Mouse (Mus musculus): Measurements from ENCODE around the gene Olfr938. TPM values are rescaled to one million over a fixed set of nuclear protein-coding genes. Genes with fewer than 3 reads are reported as not detected.

Olfr938 gene
- polyA plus RNA-seq (2014; fragmentation: Nextera tagmentation; extraction: Ambion mirVana) = not detected in 2 replicates

GRCm38 (mm10) chr9:39078787-39079186, at the start of gene Olfr938:
TSS of gene Olfr938 (minus strand) at chr9:39078887.
- no peak within 1 kb of the TSS for H3K4me3 ChIP-seq (ENCODE audit: low read depth, low read length)
- 88% methylated on average over 2 of the region's 2 CpGs for WGBS
- no peaks in the 10 kb centered on the region; the same call in 1 of the 2 replicates for H3K9me3 ChIP-seq (ENCODE audit: low read depth, low read length)
- H3K9ac ChIP-seq = no peak within 1 kb of the TSS
- H3K36me3 ChIP-seq (ENCODE audit: insufficient read depth) = no peaks in the 10 kb centered on the region
- no peak for DNase-seq
- H3K27me3 ChIP-seq (ENCODE audit: insufficient read depth, low read length) = no peaks in the 10 kb centered on the region
- no peak for ATAC-seq (ENCODE audit: insufficient read depth)
- no peak within 1 kb of the TSS for H3K4me2 ChIP-seq
- no peak within 1 kb of the TSS for H3K27ac ChIP-seq (ENCODE audit: low read depth)
- no peaks in the 10 kb centered on the region for H3K4me1 ChIP-seq (ENCODE audit: insufficient read depth)
- TF ChIP-seq CTCF (IDR thresholded peaks at IDR 0.05; ENCODE audit: low read depth) = no peak

- no peak within 1 kb of the TSS for H3K9ac ChIP-seq
- no peak for TF ChIP-seq CTCF (IDR thresholded peaks at IDR 0.05; ENCODE audit: low read depth)
Observed at GRCm38 (mm10) chr9:39127831-39128230, 49.1 kb upstream of the Olfr938 start, which contains the start of gene Olfr27. TSS of gene Olfr27 (plus strand) at chr9:39128131.

DNA sequence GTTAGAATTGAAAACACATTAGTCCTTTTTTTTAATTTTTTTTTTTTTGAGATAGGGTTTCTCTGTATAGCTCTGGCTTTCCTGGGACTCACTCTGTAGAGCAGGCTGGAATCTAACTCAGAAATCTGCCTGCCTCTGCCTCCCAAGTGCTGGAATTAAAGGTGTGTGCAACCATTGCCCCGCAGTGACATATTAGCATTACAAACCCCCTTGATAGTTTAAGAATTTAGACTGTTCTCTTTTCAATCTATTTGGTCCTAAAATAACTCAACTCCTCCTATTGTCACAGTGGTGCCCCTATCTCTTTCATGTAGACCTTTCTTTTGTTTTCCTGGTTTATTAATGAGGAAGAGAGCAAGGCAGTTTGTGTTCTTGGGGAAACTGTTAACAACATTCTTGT, 48.6 kb upstream of the Olfr938 start:
- H3K27ac ChIP-seq (ENCODE audit: low read depth) = no peak overlapping the region
- DNase-seq = no peak
- no peak for ATAC-seq (ENCODE audit: insufficient read depth)
- H3K9me3 ChIP-seq (ENCODE audit: low read depth, low read length) = no peaks in the 10 kb centered on the region
- H3K4me1 ChIP-seq (ENCODE audit: insufficient read depth) = no peaks in the 10 kb centered on the region
- no peaks in the 10 kb centered on the region for H3K27me3 ChIP-seq (ENCODE audit: insufficient read depth, low read length)
- TF ChIP-seq CTCF (IDR thresholded peaks at IDR 0.05; ENCODE audit: low read depth) = no peak
- no peaks in the 10 kb centered on the region for H3K36me3 ChIP-seq (ENCODE audit: insufficient read depth)
- H3K4me3 ChIP-seq (ENCODE audit: low read depth, low read length) = no peak overlapping the region
- H3K9ac ChIP-seq = no peak overlapping the region
- WGBS = 87% methylated on average over 1 of the region's 1 CpGs
- H3K4me2 ChIP-seq = no peak overlapping the region

More at GRCm38 (mm10) chr9:39127831-39128230, 49.1 kb upstream of the Olfr938 start, which contains the start of gene Olfr27:
- Histone ChIP-seq H3K9me3 (ENCODE audit: low read depth, low read length) (no peaks in the 10 kb centered on the region), H3K27me3 (ENCODE audit: insufficient read depth, low read length) (no peaks in the 10 kb centered on the region), H3K27ac (ENCODE audit: low read depth) (no peak within 1 kb of the TSS), H3K36me3 (ENCODE audit: insufficient read depth) (no peaks in the 10 kb centered on the region), H3K4me1 (ENCODE audit: insufficient read depth) (no peaks in the 10 kb centered on the region), H3K4me3 (ENCODE audit: low read depth, low read length) (no peak within 1 kb of the TSS), H3K4me2 (no peak within 1 kb of the TSS)
- no peak for ATAC-seq (ENCODE audit: insufficient read depth)
- no peak for DNase-seq

DNA sequence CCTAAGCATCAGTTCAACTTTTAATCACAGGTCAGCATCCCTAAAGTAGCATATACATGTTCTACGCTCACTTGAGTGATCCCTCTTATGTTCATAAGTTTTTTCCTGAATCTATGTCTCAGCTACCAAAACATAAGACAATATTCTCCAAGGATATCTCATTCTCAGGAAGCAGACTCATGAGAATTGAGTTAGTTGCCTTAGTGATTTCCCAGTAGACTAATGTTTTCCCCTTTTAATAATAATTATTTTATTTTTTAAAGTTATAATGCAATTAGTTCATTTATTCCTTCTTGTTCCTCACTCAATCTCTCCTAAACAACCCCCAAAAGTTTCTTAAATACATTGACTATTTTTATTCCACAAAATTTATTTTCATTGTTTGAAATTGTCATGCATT, 13.8 kb downstream of the Olfr938 start, which contains the start of gene Olfr937:
Olfr937 (minus strand) TSS at position 101 of the 400 bp plus-strand sequence.
- Histone ChIP-seq H3K9me3 (ENCODE audit: low read depth, low read length) (no peaks in the 10 kb centered on the region), H3K9ac (no peak within 1 kb of the TSS), H3K27ac (ENCODE audit: low read depth) (no peak within 1 kb of the TSS), H3K27me3 (ENCODE audit: insufficient read depth, low read length) (no peaks in the 10 kb centered on the region), H3K36me3 (ENCODE audit: insufficient read depth) (no peaks in the 10 kb centered on the region), H3K4me2 (no peak within 1 kb of the TSS), H3K4me1 (ENCODE audit: insufficient read depth) (no peaks in the 10 kb centered on the region), H3K4me3 (ENCODE audit: low read depth, low read length) (no peak within 1 kb of the TSS)
- WGBS = 70% methylated on average over 1 of the region's 1 CpGs
- no peak for TF ChIP-seq CTCF (IDR thresholded peaks at IDR 0.05; ENCODE audit: low read depth)
- DNase-seq (no peak), ATAC-seq (ENCODE audit: insufficient read depth) (no peak)

Small RNAs within 50 kb of the gene (microRNA-seq; reads per million reads assigned to microRNA genes)
- gene Gm25032 (ENCODE audit: borderline number of aligned reads) (not detected), gene Gm25529 (ENCODE audit: borderline number of aligned reads) (not detected)

Other genes starting within 250 kb of the Olfr938 start
- gene Olfr924, start 234.4 kb downstream of the Olfr938 start, polyA plus RNA-seq (2014; fragmentation: Nextera tagmentation; extraction: Ambion mirVana) = not detected in 2 replicates
- not detected in 2 replicates for gene Olfr26, start 223.8 kb downstream of the Olfr938 start, polyA plus RNA-seq (2014; fragmentation: Nextera tagmentation; extraction: Ambion mirVana)
- gene Olfr926, start 201.8 kb downstream of the Olfr938 start, polyA plus RNA-seq (2014; fragmentation: Nextera tagmentation; extraction: Ambion mirVana) = not detected in 2 replicates
- gene Olfr930, start 149.1 kb downstream of the Olfr938 start, polyA plus RNA-seq (2014; fragmentation: Nextera tagmentation; extraction: Ambion mirVana) = not detected in 2 replicates
- not detected in 2 replicates for gene Olfr933, start 106.6 kb downstream of the Olfr938 start, polyA plus RNA-seq (2014; fragmentation: Nextera tagmentation; extraction: Ambion mirVana)
- gene Olfr934, start 90.6 kb downstream of the Olfr938 start, polyA plus RNA-seq (2014; fragmentation: Nextera tagmentation; extraction: Ambion mirVana) = not detected in 2 replicates
- gene Olfr935, start 79.2 kb downstream of the Olfr938 start, polyA plus RNA-seq (2014; fragmentation: Nextera tagmentation; extraction: Ambion mirVana) = not detected in 2 replicates
- gene Olfr146, start 55.5 kb downstream of the Olfr938 start, polyA plus RNA-seq (2014; fragmentation: Nextera tagmentation; extraction: Ambion mirVana) = not detected in 2 replicates
- not detected in 2 replicates for gene Olfr937, start 13.9 kb downstream of the Olfr938 start, polyA plus RNA-seq (2014; fragmentation: Nextera tagmentation; extraction: Ambion mirVana)
- not detected in 2 replicates for gene Olfr27, start 49.2 kb upstream of the Olfr938 start, polyA plus RNA-seq (2014; fragmentation: Nextera tagmentation; extraction: Ambion mirVana)
- gene Olfr943, start 87.4 kb upstream of the Olfr938 start, polyA plus RNA-seq (2014; fragmentation: Nextera tagmentation; extraction: Ambion mirVana) = not detected in 2 replicates
- not detected in 2 replicates for gene Olfr944, start 123.0 kb upstream of the Olfr938 start, polyA plus RNA-seq (2014; fragmentation: Nextera tagmentation; extraction: Ambion mirVana)
- gene Olfr1537, start 171.1 kb upstream of the Olfr938 start, polyA plus RNA-seq (2014; fragmentation: Nextera tagmentation; extraction: Ambion mirVana) = not detected in 2 replicates
- gene Olfr945, start 197.9 kb upstream of the Olfr938 start, polyA plus RNA-seq (2014; fragmentation: Nextera tagmentation; extraction: Ambion mirVana) = not detected in 2 replicates
- gene Olfr948, start 247.2 kb upstream of the Olfr938 start, polyA plus RNA-seq (2014; fragmentation: Nextera tagmentation; extraction: Ambion mirVana) = not detected in 2 replicates

All from lung, embryonic 14.5 days (tissue).